Mouse (Mus musculus) right cerebral cortex, postnatal 4 days (tissue): ENCODE measurements at regions not wholly inside any gene's neighbourhood (a gene's known extent, or its start where the extent isn't known, plus 50 kb on each side); places are given as distances from the start of the nearest gene placed in this dataset.

Experiments used
- DNase-seq: peaks from one replicate; pipeline ENCODE4 v3.0.0-alpha.2; 2022

- no peak for DNase-seq
Observed at GRCm38 (mm10) chr7:117278388-117278961, 102.3 kb upstream of the Xylt1 start.

GRCm38 (mm10) chr7:117282194-117282593 is 98.6 kb upstream of the Xylt1 start:
- DNase-seq = no peak

- no peak for DNase-seq
Observed at GRCm38 (mm10) chr7:117285206-117285605, 95.6 kb upstream of the Xylt1 start.

GRCm38 (mm10) chr7:117285985-117286384 is 94.8 kb upstream of the Xylt1 start:
- DNase-seq = no peak

- no peak for DNase-seq
Observed at GRCm38 (mm10) chr7:117303705-117304104, 77.1 kb upstream of the Xylt1 start.

- DNase-seq = no peak
Observed at GRCm38 (mm10) chr7:117310586-117311200, 70.1 kb upstream of the Xylt1 start.

- no peak for DNase-seq
Observed at GRCm38 (mm10) chr7:117311316-117311715, 69.5 kb upstream of the Xylt1 start.

GRCm38 (mm10) chr7:117316126-117316805 is 64.5 kb upstream of the Xylt1 start:
- DNase-seq = no peak

GRCm38 (mm10) chr7:117317362-117317761 is 63.4 kb upstream of the Xylt1 start:
- DNase-seq = peak; percentile 6

- DNase-seq = no peak
Observed at GRCm38 (mm10) chr7:117320552-117320951, 60.2 kb upstream of the Xylt1 start.
